Mouse (Mus musculus) fat pad, adult 2 months (tissue): ENCODE results near the gene Top3b.
"Not testable (repeated sequence)": the region's sequence is repeated elsewhere in the genome, so short reads cannot be mapped to it uniquely, and the experiment has no call there.

ENCODE experiments used
- DNase-seq: peaks from one replicate; pipeline ENCODE4 v3.0.0-alpha.2; 2011; ENCODE audit warnings: low read depth, low spot score; ENCODE audit errors: extremely low read depth

Top3b gene

DNA sequence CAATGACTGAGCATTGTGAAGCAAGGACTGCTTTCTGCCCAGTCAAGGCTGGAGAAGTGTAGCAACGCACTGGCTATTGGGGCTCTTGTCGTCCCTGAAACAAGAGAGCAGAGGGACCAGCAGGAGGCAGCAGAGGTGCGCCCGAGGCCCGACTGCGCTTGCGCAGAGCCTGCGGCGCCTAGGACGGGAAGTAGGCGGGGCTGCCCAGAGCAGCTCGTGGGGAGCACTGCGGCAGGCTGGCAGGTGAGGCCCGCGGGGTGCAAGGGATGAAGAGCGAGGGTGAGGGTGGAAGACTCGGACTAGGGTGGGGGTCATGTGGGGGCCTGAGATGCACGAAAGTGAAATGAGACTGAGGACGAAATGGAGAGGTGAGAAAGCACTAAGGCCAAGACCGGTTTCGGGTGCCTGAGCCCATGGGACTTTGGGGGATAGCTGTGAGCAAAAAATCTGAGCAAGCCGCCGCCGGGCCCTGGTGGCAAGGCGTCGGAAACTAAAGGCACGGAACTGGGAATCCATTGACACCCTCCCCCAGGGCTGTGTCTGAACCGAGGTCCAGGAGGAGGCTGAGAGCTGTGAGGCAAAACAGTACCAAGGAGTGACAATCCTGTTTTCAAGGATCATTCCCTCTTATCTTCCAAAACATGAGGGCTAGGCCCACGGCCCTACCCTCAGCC, 26.0 kb downstream of the Top3b start, which contains the start of gene Ppm1f:
TSS of gene Ppm1f (plus strand) at position 88 of the 674 bp plus-strand sequence.
- DNase-seq = peak; percentile 69

- DNase-seq = no peak
These were observed 26.6 kb downstream of the Top3b start for GRCm38 (mm10) chr16:16897056-16897584.

GRCm38 (mm10) chr16:16902329-16902728, 31.8 kb downstream of the Top3b start:
- no peak for DNase-seq

DNA sequence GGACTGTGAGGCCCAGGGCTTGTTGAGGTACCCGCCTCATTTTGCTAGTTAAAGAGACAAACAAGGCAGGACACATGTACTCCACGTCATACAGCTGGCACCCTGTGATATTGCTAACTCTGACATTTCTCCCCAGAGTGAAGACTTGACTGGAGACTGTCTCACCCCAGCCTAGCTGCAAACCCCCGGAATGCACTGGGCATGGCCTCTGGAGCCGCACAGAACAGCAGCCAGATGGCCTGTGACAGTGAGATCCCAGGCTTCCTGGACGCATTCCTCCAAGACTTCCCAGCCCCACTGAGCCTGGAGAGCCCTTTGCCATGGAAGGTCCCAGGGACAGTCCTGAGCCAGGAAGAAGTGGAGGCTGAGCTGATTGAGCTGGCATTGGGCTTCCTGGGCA, 32.7 kb downstream of the Top3b start:
- no peak for DNase-seq

DNA sequence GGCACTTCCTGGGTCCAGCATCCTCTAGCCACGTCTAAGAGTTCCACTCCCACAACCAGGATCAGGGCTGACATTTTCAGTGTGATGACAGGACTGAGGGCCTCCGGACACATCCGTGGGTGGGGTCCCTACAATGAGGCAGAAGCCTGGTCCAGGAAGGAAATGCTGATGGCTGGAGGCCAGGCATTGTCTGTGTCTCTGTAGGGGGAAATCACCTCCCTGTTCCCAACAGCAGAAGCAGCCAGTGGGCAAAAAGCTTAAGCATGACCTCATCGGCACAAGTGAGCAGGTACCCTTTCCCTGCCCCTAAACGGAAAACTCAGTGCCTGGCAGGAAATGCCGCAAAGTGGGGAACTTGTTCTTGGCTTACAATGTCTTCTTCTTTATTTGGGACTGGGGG, 37.3 kb downstream of the Top3b start:
- no peak for DNase-seq

GRCm38 (mm10) chr16:16911641-16912597, 41.4 kb downstream of the Top3b start:
- DNase-seq = peak; percentile 83

GRCm38 (mm10) chr16:16913440-16913839, 42.9 kb downstream of the Top3b start:
- DNase-seq = no peak

- DNase-seq = no peak
These were observed 48.0 kb downstream of the Top3b start for GRCm38 (mm10) chr16:16918441-16919117.

DNA sequence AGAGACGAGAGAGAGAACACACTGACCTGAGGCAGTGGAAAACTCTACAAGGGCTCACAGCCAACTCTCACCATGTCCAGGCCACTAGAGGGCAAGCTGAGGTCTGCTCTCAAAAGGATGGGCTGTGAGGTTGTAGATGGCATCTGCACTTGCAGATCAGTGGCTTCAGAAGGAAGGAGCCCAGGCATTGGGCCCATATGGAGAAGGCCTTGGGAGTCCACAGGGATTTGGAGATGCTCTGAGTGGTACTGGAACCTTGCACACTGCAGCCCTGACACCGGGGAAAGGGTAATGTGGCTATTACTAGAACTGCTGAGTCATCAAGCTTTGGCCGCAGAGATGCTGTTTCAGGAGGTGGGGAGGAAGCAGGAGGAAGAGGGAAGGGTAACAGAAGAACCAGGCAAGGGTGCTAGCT, 50.5 kb downstream of the Top3b start:
- no peak for DNase-seq

- no peak for DNase-seq
These were observed 53.9 kb downstream of the Top3b start for GRCm38 (mm10) chr16:16924481-16924880.

DNA sequence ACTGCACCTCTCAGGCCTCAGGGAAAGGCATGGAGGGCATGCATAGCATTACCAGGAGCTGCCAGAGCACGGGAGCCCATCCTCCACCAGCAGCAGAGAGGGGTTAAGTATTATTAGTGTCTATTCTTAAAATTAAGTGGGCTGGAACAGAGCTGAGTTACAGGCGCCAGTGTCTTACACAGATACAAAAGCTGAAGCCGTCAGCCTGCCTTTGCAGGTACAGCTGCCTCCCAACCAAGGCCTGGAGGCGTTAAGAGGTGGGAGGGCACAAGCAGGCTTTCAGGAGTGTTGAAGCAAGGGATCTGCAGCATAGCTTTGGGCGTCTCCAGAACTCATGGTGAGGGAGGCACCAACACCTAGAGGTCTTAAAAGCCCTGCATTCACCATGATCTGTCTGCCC, 56.0 kb downstream of the Top3b start:
- DNase-seq = no peak

- not testable (repeated sequence) for DNase-seq
These were observed 58.4 kb downstream of the Top3b start for GRCm38 (mm10) chr16:16928908-16929307.

DNA sequence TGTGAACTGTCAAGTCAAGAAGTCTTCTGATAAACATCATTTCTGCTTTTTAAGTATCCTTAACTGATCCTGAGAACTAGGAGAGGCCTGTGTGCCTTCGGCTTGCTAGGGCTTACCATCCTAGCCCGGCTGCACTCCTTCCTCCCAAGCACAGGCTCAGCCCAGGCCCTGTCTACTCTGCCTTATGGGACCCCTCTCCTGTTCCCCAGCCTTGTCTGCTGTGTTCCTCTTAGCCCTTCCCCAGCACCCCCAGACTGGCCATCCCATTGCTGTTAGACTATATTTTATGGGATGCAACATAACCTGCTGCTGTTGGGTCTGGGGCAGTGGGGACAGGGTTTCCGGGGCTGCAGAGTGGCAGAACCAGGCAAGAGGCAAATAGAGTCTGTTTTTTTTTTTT, 59.8 kb downstream of the Top3b start:
- no peak for DNase-seq

- DNase-seq = no peak
These were observed 60.3 kb downstream of the Top3b start for GRCm38 (mm10) chr16:16930810-16931296.

DNA sequence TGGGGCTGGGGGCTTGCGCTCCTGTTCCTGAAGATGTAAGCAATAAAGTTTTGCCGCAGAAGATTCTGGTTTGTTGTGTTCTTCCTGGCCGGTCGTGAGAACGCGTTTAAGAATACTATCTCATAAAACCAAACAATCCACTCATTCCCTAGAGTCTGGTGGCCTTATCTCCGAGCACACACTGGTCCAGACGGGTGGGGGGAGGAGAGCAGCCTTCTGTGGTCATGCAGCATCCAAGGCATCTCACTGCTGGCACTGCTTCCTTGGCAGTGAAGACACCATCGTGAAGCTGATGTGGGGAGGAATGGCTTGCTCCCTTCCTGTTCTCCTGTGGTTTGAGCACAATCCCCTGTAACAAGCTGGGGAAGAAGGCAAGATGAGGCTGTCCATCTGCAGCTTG, 69.0 kb downstream of the Top3b start:
- DNase-seq = no peak

DNA sequence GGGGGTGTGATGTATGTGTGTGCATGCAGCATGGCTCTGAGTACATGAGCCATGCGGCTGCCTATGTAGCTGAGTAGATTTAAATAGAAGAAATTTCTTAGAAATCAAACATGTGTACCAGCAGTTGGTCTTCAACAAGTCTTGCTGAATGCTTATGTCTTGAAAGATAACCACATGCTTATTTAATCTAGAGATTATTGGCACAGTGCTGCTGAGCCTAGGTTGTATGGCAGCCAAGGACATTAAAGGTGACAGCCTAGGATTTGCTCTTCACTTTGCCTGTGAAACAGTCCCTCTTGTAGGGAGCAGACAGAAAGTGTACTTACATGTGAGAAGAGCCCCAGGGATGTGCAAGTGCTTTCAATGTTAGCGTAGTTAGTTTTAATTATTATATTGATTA, 70.5 kb downstream of the Top3b start:
- DNase-seq = no peak
